Mouse (Mus musculus) midbrain, embryonic 13.5 days (tissue): Measurements from ENCODE around the gene Ralgps1. TPM values are rescaled to one million over a fixed set of nuclear protein-coding genes. Genes with fewer than 3 reads are reported as not detected.

Experiments
- ATAC-seq: fragments of 200-750 bp; cut with Nextera tagmentation; 2 replicates; pipeline ENCODE4 v1.8.0; 2017; ENCODE audit warnings: mild to moderate bottlenecking, moderate TSS enrichment, moderate library complexity
- H3K27ac ChIP-seq: fragments of 300-500 bp; sonication (generic); 2 replicates; pipeline ENCODE4 v1.5.1; 2015; ENCODE audit warnings: inconsistent platforms, mild to moderate bottlenecking, moderate library complexity
- H3K27me3 ChIP-seq: fragments of 300-500 bp; sonication (generic); 2 replicates; pipeline ENCODE4 v1.6.1; 2015; ENCODE audit warnings: mild to moderate bottlenecking, inconsistent platforms
- H3K36me3 ChIP-seq: fragments of 300-500 bp; sonication (generic); 2 replicates; pipeline ENCODE4 v1.6.1; 2015; ENCODE audit warnings: mild to moderate bottlenecking, inconsistent platforms
- H3K4me1 ChIP-seq: fragments of 300-500 bp; sonication (generic); replicated peaks from 2 replicates; pipeline ENCODE4 v1.6.1; 2015; ENCODE audit warnings: inconsistent platforms
- H3K4me2 ChIP-seq: fragments of 300-500 bp; sonication (generic); replicated peaks from 2 replicates; pipeline ENCODE4 v1.6.1; 2015; ENCODE audit warnings: moderate library complexity, mild to moderate bottlenecking, inconsistent platforms
- H3K4me3 ChIP-seq: fragments of 300-500 bp; sonication (generic); replicated peaks from 2 replicates; pipeline ENCODE4 v1.5.1; 2015; ENCODE audit warnings: mild to moderate bottlenecking, inconsistent platforms
- H3K9ac ChIP-seq: fragments of 300-500 bp; sonication (generic); replicated peaks from 2 replicates; pipeline ENCODE4 v1.6.1; 2015; ENCODE audit warnings: mild to moderate bottlenecking, inconsistent platforms
- H3K9me3 ChIP-seq: fragments of 300-500 bp; sonication (generic); 2 replicates; pipeline ENCODE4 v1.6.1; 2016; ENCODE audit warnings: mild to moderate bottlenecking, inconsistent platforms
- WGBS: fragments of 180-500 bp; shearing (Covaris S2); methylation state at CpG from one replicate; pipeline ENCODE4 v1.1.7; 2015; 5-methylcytosine and 5-hydroxymethylcytosine counted together
- polyA plus RNA-seq: library from polyadenylated mRNA; unstranded; fragments of >200 nt; fragmentation: Nextera tagmentation; extraction: Ambion mirVana; gene quantifications from 2 replicates; pipeline ENCODE4 v1.2.1, GENCODE M21; 2015

Ralgps1 gene
- polyA plus RNA-seq, 1 experiment from 2014 or later, result 37.0 TPM

- Histone ChIP-seq H3K27me3 (no peaks in the 10 kb centered on the region), H3K4me3 (no peak overlapping the region), H3K4me1 (peaks cover 25% of the 10 kb centered on the region), H3K4me2 (no peak overlapping the region), H3K36me3 (peaks cover 20% of the 10 kb centered on the region), H3K9me3 (no peaks in the 10 kb centered on the region), H3K9ac (no peak overlapping the region), H3K27ac (no peak overlapping the region)
- WGBS, result 93% methylated on average over 11 of the region's 11 CpGs
- ATAC-seq, result no peak
Measured at GRCm38 (mm10) chr2:33228077-33228476, 143.2 kb downstream of the Ralgps1 start.

DNA sequence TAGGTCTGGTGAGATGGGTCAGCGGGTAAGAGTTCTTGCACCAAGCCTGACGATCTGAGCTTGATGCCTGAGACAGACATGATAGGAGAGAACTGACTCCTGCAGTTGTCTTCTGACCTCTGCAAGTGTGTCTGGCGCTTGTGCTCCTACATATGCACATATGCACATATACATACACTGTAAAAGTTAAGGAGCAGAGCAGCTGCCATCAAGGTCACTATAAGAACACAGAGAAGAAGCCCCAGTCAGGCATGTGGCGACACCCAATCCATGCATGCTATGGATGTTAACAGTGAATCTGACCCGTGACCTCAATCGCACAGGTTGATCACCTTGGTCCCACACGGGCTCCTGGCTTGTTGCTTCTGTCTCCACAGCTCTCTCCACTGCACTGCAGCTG, 145.4 kb downstream of the Ralgps1 start:
- no peaks in the 10 kb centered on the region for H3K27me3 ChIP-seq
- peaks cover 11% of the 10 kb centered on the region; the same call in 1 of the 2 replicates for H3K4me1 ChIP-seq
- no peak overlapping the region for H3K4me2 ChIP-seq
- H3K9ac ChIP-seq, result no peak overlapping the region
- 95% methylated on average over 7 of the region's 7 CpGs for WGBS
- no peak overlapping the region for H3K27ac ChIP-seq
- H3K4me3 ChIP-seq, result no peak overlapping the region
- no peaks in the 10 kb centered on the region for H3K9me3 ChIP-seq
- H3K36me3 ChIP-seq, result peaks cover 17% of the 10 kb centered on the region
- no peak for ATAC-seq

DNA sequence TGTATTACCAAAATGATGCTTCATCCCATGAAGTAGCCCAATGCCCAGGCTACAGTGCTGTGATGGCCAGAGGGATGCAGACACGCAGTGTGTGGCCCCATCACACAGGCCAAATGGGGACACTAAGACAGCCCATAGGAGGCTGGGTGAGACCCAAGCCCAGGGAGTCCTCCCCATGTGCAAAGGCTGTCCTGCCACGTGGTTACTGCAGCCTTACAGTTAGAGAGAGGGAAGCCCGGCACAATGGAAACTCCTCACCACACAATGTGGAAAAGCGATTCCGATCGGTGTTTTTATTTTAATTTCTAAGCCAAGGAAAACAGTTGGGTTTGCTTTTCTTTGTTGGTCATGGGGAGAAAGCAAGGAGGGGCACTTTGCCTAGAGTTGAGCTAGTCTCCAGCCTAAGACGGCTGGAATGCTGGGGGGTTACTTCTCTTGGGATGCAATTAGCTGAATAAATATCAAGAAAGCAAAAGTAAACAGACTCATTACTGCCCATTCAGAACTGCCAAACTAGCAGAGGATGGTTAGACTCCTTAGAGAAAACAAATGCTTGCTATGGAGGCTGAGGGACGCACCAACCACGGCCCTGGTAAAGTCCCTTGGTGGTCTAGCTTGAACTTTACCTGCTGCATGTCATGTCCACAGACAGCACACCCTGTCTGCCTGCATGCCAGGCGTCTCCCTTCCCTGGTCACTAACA, 147.5 kb downstream of the Ralgps1 start:
- ATAC-seq, result no peak
- Histone ChIP-seq H3K9me3 (no peaks in the 10 kb centered on the region), H3K4me3 (no peak overlapping the region), H3K4me1 (peaks cover 20% of the 10 kb centered on the region), H3K27me3 (no peaks in the 10 kb centered on the region), H3K9ac (no peak overlapping the region), H3K36me3 (peaks cover 10% of the 10 kb centered on the region), H3K27ac (no peak overlapping the region), H3K4me2 (no peak overlapping the region)
- 79% methylated on average over 10 of the region's 10 CpGs for WGBS

GRCm38 (mm10) chr2:33222480-33222879, 148.8 kb downstream of the Ralgps1 start:
- peaks cover 31% of the 10 kb centered on the region for H3K4me1 ChIP-seq

DNA sequence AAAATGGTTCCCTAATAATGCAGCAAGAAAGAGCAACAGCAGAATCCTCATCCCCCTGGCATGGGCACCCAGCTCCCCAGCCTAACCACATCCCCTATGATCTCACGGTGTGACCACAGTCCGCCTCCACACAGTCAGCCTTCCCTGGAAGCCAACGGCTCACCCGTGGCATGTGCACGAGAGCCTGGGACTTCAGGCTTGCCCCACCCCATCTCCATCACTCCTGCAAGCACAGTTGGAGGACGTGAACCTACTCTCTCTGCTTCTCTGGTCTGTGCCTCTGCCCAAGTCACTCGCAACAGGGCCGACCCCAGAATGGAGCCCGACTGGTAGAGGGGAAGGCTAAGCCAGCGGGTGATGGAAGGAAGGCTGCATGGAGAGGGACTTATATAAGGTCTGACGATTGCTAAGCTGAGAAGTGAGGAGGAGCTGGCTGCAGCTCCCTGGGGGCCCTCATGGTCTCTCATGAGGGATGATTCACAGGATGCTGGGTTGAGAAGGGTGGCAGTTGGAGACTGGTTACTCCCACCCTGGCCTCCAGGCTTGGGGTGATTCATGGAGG, 149.9 kb downstream of the Ralgps1 start:
- Histone ChIP-seq H3K36me3 (peaks cover 4% of the 10 kb centered on the region; the same call in 1 of the 2 replicates), H3K27me3 (no peaks in the 10 kb centered on the region), H3K4me3 (no peak overlapping the region), H3K4me2 (no peak overlapping the region), H3K4me1 (peaks cover 33% of the 10 kb centered on the region), H3K9me3 (no peaks in the 10 kb centered on the region), H3K9ac (no peak overlapping the region), H3K27ac (no peak overlapping the region)
- ATAC-seq, result no peak
- WGBS, result 89% methylated on average over 11 of the region's 11 CpGs

More at GRCm38 (mm10) chr2:33222480-33222879, 148.8 kb downstream of the Ralgps1 start:
- H3K36me3 ChIP-seq, result peaks cover 4% of the 10 kb centered on the region; the same call in 1 of the 2 replicates
- 87% methylated on average over 6 of the region's 6 CpGs for WGBS
- no peaks in the 10 kb centered on the region for H3K27me3 ChIP-seq
- H3K9me3 ChIP-seq, result no peaks in the 10 kb centered on the region
- no peak overlapping the region for H3K27ac ChIP-seq
- no peak overlapping the region for H3K9ac ChIP-seq
- ATAC-seq, result no peak
- H3K4me3 ChIP-seq, result no peak overlapping the region
- no peak overlapping the region for H3K4me2 ChIP-seq

DNA sequence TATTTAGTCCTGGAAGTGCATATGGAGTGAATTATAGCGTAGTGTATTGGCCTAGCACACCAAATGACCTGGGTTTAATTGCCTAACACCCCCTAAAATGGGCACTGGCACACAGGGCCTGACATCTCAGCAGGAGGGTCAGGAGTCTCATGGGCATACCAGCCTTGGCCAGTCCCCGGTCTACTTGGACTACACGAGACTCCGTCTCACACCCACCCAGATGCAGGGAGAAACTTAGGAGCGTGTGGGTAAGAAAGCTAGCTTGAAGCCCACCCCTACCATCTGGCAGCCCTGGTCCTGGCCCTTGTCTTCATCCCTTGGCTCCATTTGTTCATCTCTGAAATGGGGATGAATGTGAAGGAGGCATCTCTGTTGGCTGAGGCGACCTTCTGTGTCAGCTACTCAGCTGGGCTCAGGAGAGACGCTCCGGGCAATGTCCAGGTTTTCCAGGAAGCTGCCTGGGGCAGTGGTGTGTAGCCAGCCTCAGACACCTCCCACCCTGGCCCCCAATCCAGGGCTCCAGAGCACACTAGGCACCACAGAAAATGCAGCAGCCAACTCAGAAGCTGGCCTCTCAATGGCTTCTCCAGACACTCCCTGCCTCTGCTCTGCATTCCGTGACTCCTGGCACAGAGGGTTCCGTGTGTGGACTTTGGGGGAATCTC, 150.5 kb downstream of the Ralgps1 start:
- peaks cover 40% of the 10 kb centered on the region for H3K4me1 ChIP-seq
- ATAC-seq, result no peak
- 93% methylated on average over 10 of the region's 10 CpGs for WGBS

DNA sequence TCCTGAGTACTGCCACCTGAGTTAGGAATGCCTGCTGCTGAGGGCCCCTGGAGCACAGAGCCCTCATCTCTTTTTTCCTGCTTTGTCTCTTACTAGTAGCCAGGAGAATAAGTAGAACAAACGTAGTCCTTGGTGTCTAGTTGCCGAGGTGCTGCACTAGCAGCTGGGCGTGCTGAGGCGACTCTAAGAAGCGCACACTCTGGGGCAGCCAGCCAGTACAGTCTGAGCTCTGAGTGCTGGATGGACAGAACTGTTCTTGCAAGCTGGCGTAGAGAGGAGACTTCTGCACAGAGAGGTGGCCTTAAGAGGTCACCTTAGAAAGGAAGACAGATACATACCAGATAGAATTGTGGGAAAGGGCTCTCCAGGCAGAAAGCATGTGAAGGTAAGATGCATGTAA, 151.0 kb downstream of the Ralgps1 start:
- Histone ChIP-seq H3K4me2 (no peak overlapping the region), H3K27me3 (no peaks in the 10 kb centered on the region), H3K4me3 (no peak overlapping the region), H3K4me1 (peaks cover 45% of the 10 kb centered on the region), H3K27ac (no peak overlapping the region), H3K36me3 (no peaks in the 10 kb centered on the region), H3K9ac (no peak overlapping the region), H3K9me3 (no peaks in the 10 kb centered on the region)
- ATAC-seq, result no peak
- WGBS, result 82% methylated on average over 6 of the region's 6 CpGs

More for the DNA sequence above, 150.5 kb downstream of the Ralgps1 start:
- Histone ChIP-seq H3K36me3 (0 out of 2 replicates have a peak, but pooled peaks cover under 1% of the 10 kb centered on the region), H3K9ac (no peak overlapping the region), H3K4me3 (no peak overlapping the region), H3K27ac (no peak overlapping the region), H3K4me2 (no peak overlapping the region), H3K9me3 (no peaks in the 10 kb centered on the region), H3K27me3 (no peaks in the 10 kb centered on the region)

DNA sequence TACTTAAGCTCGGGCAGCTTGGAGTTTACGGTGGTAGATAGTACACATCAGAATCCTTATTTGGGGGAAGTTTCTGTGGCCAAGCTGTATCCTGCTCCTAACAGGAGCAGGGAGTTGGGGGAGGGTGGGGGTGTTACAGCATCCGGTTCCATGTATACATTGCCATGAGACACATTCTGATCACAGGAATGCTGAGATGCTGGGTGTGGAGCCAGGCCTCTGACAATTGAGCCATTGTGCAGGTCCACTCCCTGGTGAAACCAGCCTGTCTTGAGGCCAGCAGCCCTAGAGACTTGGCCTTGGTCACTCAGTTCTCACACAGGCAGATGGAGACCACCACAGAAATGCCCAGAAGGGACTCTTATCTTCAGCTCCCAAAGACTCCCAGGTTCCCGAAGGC, 151.6 kb downstream of the Ralgps1 start:
- Histone ChIP-seq H3K9me3 (no peaks in the 10 kb centered on the region), H3K4me3 (no peak overlapping the region), H3K4me1 (peaks cover 48% of the 10 kb centered on the region), H3K4me2 (no peak overlapping the region), H3K36me3 (no peaks in the 10 kb centered on the region), H3K9ac (no peak overlapping the region), H3K27ac (no peak overlapping the region), H3K27me3 (no peaks in the 10 kb centered on the region)
- WGBS, result 91% methylated on average over 4 of the region's 4 CpGs
- no peak for ATAC-seq

DNA sequence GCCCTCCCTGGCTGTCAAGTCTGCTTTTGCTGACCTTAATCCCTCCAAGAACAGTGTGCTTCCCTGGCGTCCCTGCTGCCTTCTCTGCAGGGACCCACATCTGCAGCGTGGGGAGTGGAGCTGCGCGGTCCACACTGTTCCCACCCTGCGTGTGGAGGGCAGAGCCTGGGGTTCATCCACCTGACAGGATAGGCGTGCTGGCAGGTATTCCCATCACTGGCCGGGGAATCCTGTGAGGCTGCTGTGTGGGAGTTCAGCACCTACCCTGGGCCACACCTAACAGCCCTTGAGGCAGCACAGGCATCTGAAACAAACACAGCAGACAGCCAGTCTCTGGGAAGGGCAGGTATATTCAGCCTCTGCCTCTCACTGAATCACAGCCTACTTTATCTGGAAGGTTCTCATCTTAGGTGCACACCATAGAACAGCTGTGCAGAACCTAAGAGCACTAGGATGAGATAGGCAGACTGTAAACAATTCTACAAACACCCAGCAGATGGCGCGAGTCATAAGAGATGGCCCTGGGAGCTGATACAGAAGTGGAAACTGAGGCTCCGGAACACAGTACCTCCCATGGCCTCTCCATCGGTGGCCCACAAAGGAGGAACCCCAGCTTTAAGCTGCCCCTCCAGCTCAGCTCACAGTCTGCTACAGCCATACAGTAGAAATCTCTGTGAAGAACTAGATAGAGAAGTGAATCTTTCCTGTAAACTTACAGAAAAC, 152.2 kb downstream of the Ralgps1 start:
- peaks cover 48% of the 10 kb centered on the region for H3K4me1 ChIP-seq
- no peaks in the 10 kb centered on the region for H3K36me3 ChIP-seq
- H3K27ac ChIP-seq, result no peak overlapping the region
- H3K4me3 ChIP-seq, result no peak overlapping the region
- H3K9me3 ChIP-seq, result no peaks in the 10 kb centered on the region
- 0 out of 2 replicates have a peak overlapping the region, but pooled peaks have one; percentile 8 for H3K9ac ChIP-seq
- no peak for ATAC-seq
- H3K27me3 ChIP-seq, result no peaks in the 10 kb centered on the region
- 51% methylated on average over 11 of the region's 11 CpGs for WGBS
- no peak overlapping the region for H3K4me2 ChIP-seq

DNA sequence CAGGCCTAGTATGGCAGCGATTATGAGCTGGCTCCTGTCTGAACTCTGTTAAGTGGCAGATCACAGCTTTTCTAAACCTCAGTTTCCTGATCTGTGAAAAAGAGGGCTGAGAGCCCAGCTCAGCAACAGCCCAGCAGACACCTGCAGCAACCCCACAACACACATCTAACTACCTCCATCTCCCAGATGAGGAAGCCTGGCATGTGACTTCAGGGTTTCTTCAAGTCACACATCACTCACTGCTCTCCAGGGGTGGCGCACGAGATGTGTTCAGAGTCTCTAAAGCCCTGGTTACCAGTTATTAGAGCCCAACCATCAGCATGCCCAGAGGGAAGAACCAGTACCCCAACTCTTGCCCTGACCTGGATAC, 153.9 kb downstream of the Ralgps1 start:
- Histone ChIP-seq H3K27me3 (no peaks in the 10 kb centered on the region), H3K9ac (0 out of 2 replicates have a peak overlapping the region, but pooled peaks have one; percentile 72), H3K4me1 (peaks cover 46% of the 10 kb centered on the region), H3K4me3 (peak overlapping the region; percentile 48), H3K27ac (no peak overlapping the region), H3K9me3 (no peaks in the 10 kb centered on the region), H3K36me3 (no peaks in the 10 kb centered on the region), H3K4me2 (peak overlapping the region; percentile 73)
- WGBS, result 45% methylated on average over 3 of the region's 3 CpGs
- no peak for ATAC-seq

GRCm38 (mm10) chr2:33216645-33217424, 154.5 kb downstream of the Ralgps1 start:
- 7% methylated on average over 18 of the region's 18 CpGs for WGBS
- H3K4me2 ChIP-seq, result peak overlapping the region; percentile 73
- H3K9ac ChIP-seq, result peak overlapping the region; percentile 72
- peak overlapping the region; percentile 48 for H3K4me3 ChIP-seq
- peak overlapping the region; percentile 91 for H3K27ac ChIP-seq
- H3K9me3 ChIP-seq, result no peaks in the 10 kb centered on the region
- peak; percentile 7 for ATAC-seq
- H3K36me3 ChIP-seq, result no peaks in the 10 kb centered on the region
- H3K27me3 ChIP-seq, result no peaks in the 10 kb centered on the region
- H3K4me1 ChIP-seq, result peaks cover 46% of the 10 kb centered on the region
